Mouse (Mus musculus): ENCODE measurements at regions not wholly inside any gene's neighbourhood (a gene's known extent, or its start where the extent isn't known, plus 50 kb on each side); places are given as distances from the start of the nearest gene placed in this dataset.

DNA sequence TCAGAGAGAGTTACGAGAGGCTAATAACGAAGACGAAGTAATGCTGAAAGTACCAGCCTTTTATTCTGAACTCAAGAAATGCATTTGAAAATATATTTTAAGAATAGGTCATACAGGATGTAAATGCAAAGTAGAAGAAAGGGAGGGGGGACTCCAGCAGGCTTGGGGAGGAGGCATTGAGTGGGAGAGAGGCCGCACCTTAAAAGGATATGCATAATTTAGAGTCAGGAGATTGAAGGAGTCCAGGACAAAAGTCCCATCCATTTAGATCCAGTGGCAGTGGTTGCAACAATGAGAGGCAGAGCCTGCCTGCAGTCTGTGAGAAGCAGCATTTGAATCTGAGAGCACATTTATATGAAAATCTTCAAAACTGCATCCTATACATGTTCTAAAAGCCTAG lies 186.1 kb downstream of the Psat1 start:
- no peak overlapping the region for H3K27ac ChIP-seq (ENCODE audit: insufficient read depth, low read depth, low read length)
- no peaks in the 10 kb centered on the region for H3K4me1 ChIP-seq (ENCODE audit: control insufficient read depth, insufficient read depth, insufficient read length, low read length)
- 89% methylated on average over 4 of the region's 4 CpGs for WGBS
- no peaks in the 10 kb centered on the region for H3K36me3 ChIP-seq (ENCODE audit: control insufficient read depth, insufficient read depth, low read length)
- TF ChIP-seq CTCF (IDR thresholded peaks at IDR 0.05; ENCODE audit: extremely low read depth, insufficient read length, insufficient replicate concordance, low read depth, low read length): no peak
- TF ChIP-seq POLR2A (IDR thresholded peaks at IDR 0.05; ENCODE audit: low read depth, low read length): no peak
- no peak overlapping the region for H3K4me3 ChIP-seq (ENCODE audit: low read depth, low read length)
- no peaks in the 10 kb centered on the region for H3K27me3 ChIP-seq (ENCODE audit: control insufficient read depth, insufficient read depth, low read length)

DNA sequence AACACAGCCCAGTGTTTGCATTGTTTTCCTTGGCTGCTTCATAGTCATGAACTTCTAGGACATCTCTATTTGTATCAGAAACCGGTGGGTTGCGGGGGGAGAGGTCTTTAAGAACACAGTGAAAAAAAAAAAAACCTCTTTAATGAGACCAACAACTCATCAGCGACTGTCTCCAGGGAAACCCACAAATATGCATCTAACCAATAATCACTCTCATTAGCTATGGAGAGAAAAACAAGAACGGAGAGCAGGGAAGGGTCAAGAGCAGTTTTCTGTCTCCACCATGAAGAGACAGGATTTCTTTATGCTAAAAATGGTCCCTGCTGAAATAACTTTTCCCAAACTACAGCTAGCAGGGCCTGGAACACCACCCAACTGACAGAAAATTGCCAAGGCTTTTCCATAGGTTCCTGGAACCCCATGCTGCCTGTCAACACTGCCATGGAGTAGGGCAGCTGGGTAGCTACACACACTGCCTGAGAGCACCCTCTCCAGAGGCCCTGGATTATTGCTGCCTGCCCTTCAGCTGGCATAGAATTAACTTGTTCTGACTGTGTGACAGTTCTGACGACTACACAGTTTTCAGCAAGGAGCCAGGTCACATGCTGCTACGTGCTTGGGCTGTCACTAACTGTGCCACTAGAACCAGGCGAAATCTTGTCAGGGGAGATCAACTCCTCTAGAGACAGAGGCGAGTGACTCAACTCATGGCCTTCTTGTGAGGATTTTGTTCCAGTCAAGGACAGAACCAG lies 201.9 kb downstream of the Psat1 start:
- Histone ChIP-seq H3K4me3 (ENCODE audit: low read depth, low read length) (no peak overlapping the region), H3K27me3 (ENCODE audit: control insufficient read depth, insufficient read depth, low read length) (no peaks in the 10 kb centered on the region), H3K27ac (ENCODE audit: insufficient read depth, low read depth, low read length) (no peak overlapping the region), H3K36me3 (ENCODE audit: control insufficient read depth, insufficient read depth, low read length) (no peaks in the 10 kb centered on the region), H3K4me1 (ENCODE audit: control insufficient read depth, insufficient read depth, insufficient read length, low read length) (no peaks in the 10 kb centered on the region)
- 77% methylated on average over 8 of the region's 8 CpGs for WGBS
- TF ChIP-seq POLR2A (IDR thresholded peaks at IDR 0.05; ENCODE audit: low read depth, low read length) (no peak), CTCF (IDR thresholded peaks at IDR 0.05; ENCODE audit: extremely low read depth, insufficient read length, insufficient replicate concordance, low read depth, low read length) (no peak)

DNA sequence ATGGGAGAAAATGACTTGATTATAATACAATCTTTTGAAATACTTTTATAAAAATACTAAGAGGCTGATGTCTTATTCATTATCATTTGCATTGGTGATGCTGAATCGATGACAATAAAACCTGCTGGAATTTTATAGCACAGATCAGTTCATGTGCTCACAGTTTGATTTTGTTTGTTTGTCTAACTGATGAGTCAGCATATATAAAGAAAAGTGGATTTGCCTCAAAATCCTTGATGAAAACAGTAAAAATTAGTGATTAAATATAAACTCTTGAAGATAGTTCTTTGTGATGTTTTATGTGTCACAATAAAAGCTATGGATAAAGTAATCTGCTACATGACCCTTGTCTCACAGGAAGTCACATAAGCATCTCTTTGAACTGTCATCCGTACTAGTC lies 210.9 kb downstream of the Psat1 start:
- no peak overlapping the region for H3K4me3 ChIP-seq (ENCODE audit: low read depth, low read length)
- TF ChIP-seq CTCF (IDR thresholded peaks at IDR 0.05; ENCODE audit: extremely low read depth, insufficient read length, insufficient replicate concordance, low read depth, low read length) (no peak), POLR2A (IDR thresholded peaks at IDR 0.05; ENCODE audit: low read depth, low read length) (no peak)
- no peaks in the 10 kb centered on the region for H3K27me3 ChIP-seq (ENCODE audit: control insufficient read depth, insufficient read depth, low read length)
- no peak overlapping the region for H3K27ac ChIP-seq (ENCODE audit: insufficient read depth, low read depth, low read length)
- 82% methylated on average over 2 of the region's 2 CpGs for WGBS
- no peaks in the 10 kb centered on the region for H3K36me3 ChIP-seq (ENCODE audit: control insufficient read depth, insufficient read depth, low read length)
- no peaks in the 10 kb centered on the region for H3K4me1 ChIP-seq (ENCODE audit: control insufficient read depth, insufficient read depth, insufficient read length, low read length)

DNA sequence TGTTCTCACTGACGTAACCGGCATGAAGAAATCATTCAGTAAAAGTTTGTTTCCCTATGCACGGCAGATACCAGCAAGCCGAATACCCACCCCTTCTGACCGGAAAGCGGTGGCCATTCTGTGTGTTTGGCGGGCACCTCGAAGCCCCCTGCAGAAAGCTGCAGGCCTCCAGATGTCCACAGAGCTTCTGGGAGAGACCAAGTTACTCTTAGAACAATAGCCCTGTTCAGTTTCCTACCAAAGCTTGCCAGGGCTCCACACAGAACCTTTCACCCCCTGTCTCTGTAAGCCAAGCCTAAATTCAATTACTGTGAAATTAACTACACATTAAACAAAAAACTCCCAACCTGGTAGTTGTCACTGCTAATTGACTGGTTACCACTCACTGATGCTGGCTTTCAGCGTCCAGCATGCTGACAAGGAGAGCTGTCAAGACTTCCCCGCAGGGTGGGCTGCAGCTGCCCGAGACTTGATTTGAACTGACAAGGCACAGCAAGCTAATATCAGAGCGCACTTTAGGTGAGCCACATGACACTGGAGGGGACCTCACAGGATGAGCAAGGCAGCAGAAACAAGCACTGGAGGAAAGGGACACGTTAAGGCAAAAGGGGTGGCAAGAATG lies 220.2 kb downstream of the Psat1 start:
- Histone ChIP-seq H3K36me3 (ENCODE audit: control insufficient read depth, insufficient read depth, low read length) (no peaks in the 10 kb centered on the region), H3K27me3 (ENCODE audit: control insufficient read depth, insufficient read depth, low read length) (no peaks in the 10 kb centered on the region), H3K4me1 (ENCODE audit: control insufficient read depth, insufficient read depth, insufficient read length, low read length) (no peaks in the 10 kb centered on the region), H3K4me3 (ENCODE audit: low read depth, low read length) (no peak overlapping the region), H3K27ac (ENCODE audit: insufficient read depth, low read depth, low read length) (no peak overlapping the region)
- TF ChIP-seq CTCF (IDR thresholded peaks at IDR 0.05; ENCODE audit: extremely low read depth, insufficient read length, insufficient replicate concordance, low read depth, low read length): no peak
- TF ChIP-seq POLR2A (IDR thresholded peaks at IDR 0.05; ENCODE audit: low read depth, low read length): no peak
- 79% methylated on average over 13 of the region's 13 CpGs for WGBS

DNA sequence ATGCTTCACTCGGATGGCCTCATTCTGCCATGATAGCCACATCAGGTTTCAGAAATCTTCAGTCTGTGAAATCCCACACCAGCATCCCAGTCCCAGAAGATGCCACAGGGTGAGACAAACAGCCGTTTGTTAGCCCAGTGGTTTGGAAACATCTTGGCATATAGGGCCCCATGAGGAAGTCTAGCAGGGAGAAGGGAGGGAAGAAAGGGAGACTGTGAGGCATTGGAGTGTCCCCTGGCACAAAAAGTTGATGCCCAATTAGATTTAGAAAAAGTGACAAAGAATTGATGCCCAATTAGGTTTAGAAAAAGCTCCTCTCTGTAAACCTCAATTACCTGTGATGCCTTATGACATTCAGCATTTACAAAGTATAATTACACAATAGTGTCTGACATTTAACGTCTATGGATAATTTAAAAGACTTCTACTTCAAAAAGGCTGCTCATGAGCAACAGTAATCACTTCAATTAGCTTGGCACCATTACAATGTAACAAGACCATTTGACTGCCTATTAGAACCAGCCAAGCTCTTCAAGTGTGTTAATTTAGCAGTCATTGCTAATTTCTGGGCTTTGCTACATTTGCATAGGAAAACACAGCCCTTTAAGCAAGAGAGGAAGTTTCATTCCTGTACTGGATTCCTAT lies 254.6 kb downstream of the Psat1 start:
- 77% methylated on average over 3 of the region's 3 CpGs for WGBS

DNA sequence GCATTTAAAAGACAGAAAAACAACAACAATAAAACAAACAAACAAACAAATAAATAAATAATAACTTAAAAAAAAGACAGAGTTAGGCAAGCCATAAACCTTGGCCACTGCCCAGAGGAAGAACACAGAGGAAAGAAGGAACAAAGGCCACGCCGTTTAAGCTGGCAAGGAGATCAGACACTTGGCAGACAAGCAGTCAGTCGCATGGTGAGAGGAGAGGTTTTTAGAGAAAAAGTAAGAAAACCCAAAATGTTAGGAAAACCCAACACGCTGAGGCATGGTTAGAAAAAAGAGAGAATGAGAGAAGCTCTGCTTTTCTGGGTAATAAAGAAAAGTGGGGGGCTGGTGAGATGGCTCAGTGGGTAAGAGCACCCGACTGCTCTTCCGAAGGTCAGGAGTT lies 277.1 kb downstream of the Psat1 start:
- H3K4me1 ChIP-seq (ENCODE audit: control insufficient read depth, insufficient read depth, insufficient read length, low read length): no peaks in the 10 kb centered on the region; the same call in 1 of the 2 replicates
- no peaks in the 10 kb centered on the region for H3K36me3 ChIP-seq (ENCODE audit: control insufficient read depth, insufficient read depth, low read length)
- 53% methylated on average over 6 of the region's 6 CpGs for WGBS
- no peaks in the 10 kb centered on the region for H3K27me3 ChIP-seq (ENCODE audit: control insufficient read depth, insufficient read depth, low read length)
- TF ChIP-seq POLR2A (IDR thresholded peaks at IDR 0.05; ENCODE audit: low read depth, low read length) (no peak), CTCF (IDR thresholded peaks at IDR 0.05; ENCODE audit: extremely low read depth, insufficient read length, insufficient replicate concordance, low read depth, low read length) (no peak)
- H3K27ac ChIP-seq (ENCODE audit: insufficient read depth, low read depth, low read length): no peak overlapping the region
- no peak overlapping the region for H3K4me3 ChIP-seq (ENCODE audit: low read depth, low read length)

More for the DNA sequence above, 254.6 kb downstream of the Psat1 start:
- Histone ChIP-seq H3K27me3 (ENCODE audit: control insufficient read depth, insufficient read depth, low read length) (no peaks in the 10 kb centered on the region), H3K4me1 (ENCODE audit: control insufficient read depth, insufficient read depth, insufficient read length, low read length) (no peaks in the 10 kb centered on the region), H3K27ac (ENCODE audit: insufficient read depth, low read depth, low read length) (no peak overlapping the region), H3K4me3 (ENCODE audit: low read depth, low read length) (no peak overlapping the region), H3K36me3 (ENCODE audit: control insufficient read depth, insufficient read depth, low read length) (no peaks in the 10 kb centered on the region)
- no peak for TF ChIP-seq POLR2A (IDR thresholded peaks at IDR 0.05; ENCODE audit: low read depth, low read length)

DNA sequence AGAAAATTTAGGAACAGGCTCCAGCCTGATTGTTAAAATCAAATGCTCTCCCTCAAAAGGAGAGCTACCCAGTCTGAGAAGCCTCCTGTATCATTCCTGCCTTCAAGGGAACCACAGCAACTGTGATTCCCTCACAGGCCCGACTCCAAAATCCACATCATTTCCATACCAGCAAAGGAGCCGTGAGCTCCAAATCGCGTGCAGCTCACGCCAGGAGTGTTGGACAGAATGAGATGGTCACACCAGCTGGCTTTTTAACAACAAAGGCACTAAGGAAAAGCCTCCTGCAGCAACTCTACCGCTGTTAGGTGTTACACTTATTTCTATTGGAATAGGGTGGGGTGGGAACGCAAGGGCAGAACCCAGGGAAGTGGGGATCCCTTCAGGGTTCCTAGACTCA lies 277.6 kb downstream of the Psat1 start:
- WGBS: 64% methylated on average over 7 of the region's 7 CpGs
- Histone ChIP-seq H3K27ac (ENCODE audit: insufficient read depth, low read depth, low read length) (no peak overlapping the region), H3K4me1 (ENCODE audit: control insufficient read depth, insufficient read depth, insufficient read length, low read length) (no peaks in the 10 kb centered on the region; the same call in 1 of the 2 replicates), H3K4me3 (ENCODE audit: low read depth, low read length) (no peak overlapping the region), H3K36me3 (ENCODE audit: control insufficient read depth, insufficient read depth, low read length) (no peaks in the 10 kb centered on the region), H3K27me3 (ENCODE audit: control insufficient read depth, insufficient read depth, low read length) (no peaks in the 10 kb centered on the region)
- TF ChIP-seq POLR2A (IDR thresholded peaks at IDR 0.05; ENCODE audit: low read depth, low read length): no peak
- TF ChIP-seq CTCF (IDR thresholded peaks at IDR 0.05; ENCODE audit: extremely low read depth, insufficient read length, insufficient replicate concordance, low read depth, low read length): no peak
